Mouse (Mus musculus) thymus, postnatal 0 days (tissue): ENCODE data around the gene Cab39. TPM values are rescaled to one million over a fixed set of nuclear protein-coding genes. Genes with fewer than 3 reads are reported as not detected.

Experiments
- DNase-seq: peaks from one replicate; pipeline ENCODE4 v3.0.0-alpha.2; 2015; ENCODE audit warnings: low spot score
- microRNA-seq: library from miRNA; unstranded; fragments of <30 nt; microRNA quantifications from one replicate; pipeline ENCODE4, GENCODE M21; 2016; ENCODE audit warnings: borderline number of aligned reads
- polyA plus RNA-seq: library from polyadenylated mRNA; unstranded; fragments of >200 nt; fragmentation: Nextera tagmentation; extraction: Ambion mirVana; gene quantifications from 2 replicates; pipeline ENCODE4 v1.2.1, GENCODE M21; 2015

The Cab39 gene
- polyA plus RNA-seq, 1 experiment from 2014 or later, result 49.2 TPM

DNA sequence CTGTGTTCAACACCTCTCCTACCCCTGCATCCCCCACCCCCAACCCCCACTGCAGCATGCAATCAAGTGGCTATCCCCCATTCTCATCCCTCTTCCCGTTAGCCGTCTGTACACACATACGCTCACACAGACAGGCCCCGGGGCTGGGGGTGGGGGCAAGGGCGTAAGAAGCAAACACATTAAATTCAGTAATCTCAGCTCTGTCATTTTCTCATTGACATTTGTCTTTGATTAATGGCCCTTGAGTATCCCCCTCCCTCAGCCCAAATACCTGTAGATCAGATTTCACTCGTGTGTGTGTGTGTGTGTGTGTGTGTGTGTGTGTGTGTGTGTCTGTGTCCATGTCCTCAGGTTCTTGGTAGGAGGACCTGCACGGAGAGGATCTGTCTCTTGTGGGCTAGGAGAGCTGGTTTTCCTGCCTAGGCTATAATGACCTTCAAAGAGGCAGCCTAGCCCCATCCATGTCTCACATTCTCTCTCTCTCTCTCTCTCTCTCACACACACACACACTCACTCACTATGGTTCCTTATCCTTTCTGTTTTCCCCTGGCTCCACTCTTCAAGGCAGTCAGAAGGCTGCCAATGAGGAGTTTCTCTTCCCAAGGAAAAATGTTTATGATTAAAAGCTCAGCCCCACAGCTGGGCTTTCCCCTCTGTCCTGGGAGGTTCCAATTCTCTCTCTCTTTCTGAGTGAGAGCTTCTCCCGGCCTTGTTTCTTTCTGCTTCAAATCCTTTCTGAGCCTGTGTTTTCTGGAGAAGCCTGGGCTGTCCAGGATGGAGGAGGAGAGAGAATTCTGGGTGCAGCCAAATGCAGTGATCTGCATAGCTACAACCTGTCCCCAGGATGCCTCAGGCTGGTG, 104.9 kb downstream of the Cab39 start:
- DNase-seq, result no peak

DNA sequence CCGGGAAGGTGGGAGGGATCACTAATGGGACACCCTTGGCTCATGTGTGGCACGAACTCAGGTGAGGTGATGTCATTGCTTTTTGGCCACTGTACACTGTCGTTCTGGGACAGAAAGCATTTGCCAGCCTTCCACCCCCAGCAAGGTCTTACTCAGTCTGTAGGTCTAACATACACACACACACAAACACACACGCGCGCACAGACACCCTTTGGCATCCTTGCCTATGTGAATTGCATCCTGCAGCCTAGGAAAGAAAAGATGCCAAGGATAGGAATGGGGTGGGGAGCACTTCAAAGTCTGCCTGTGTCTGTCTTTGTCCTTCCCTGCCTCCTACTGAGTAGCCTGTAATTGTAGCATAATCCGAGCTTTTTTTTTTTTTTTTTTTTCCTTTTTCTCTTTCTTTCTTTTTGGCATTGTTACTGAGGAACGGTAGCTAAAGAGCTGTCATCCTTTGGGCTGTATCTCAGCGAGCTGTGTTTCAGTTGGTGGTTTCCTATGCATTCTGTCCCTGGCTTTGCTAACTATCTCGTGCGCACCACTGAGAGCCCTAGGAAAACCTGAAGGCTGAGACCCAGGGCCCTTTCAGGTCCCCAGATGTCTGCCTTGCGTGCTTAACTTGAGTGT, 105.6 kb downstream of the Cab39 start:
- DNase-seq, result no peak

DNA sequence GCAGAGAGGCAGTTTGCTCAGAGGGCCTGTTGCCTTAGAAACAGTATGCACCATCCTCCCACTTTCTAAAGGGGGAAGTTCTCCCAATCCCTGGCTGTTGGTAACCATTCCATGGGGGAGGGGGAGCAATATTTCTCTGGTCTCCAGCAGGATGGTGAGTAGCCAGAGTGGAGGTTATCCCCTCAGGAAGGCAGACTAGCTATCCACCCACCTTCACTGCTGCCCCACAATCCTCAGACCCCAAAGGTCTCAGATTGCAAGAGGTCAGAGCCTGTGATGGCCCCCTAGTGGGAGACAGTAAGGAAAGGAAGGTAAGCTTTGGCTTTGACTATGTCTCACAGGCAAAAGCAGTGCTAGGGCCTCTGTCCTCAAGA, 106.1 kb downstream of the Cab39 start:
- DNase-seq, result no peak

DNA sequence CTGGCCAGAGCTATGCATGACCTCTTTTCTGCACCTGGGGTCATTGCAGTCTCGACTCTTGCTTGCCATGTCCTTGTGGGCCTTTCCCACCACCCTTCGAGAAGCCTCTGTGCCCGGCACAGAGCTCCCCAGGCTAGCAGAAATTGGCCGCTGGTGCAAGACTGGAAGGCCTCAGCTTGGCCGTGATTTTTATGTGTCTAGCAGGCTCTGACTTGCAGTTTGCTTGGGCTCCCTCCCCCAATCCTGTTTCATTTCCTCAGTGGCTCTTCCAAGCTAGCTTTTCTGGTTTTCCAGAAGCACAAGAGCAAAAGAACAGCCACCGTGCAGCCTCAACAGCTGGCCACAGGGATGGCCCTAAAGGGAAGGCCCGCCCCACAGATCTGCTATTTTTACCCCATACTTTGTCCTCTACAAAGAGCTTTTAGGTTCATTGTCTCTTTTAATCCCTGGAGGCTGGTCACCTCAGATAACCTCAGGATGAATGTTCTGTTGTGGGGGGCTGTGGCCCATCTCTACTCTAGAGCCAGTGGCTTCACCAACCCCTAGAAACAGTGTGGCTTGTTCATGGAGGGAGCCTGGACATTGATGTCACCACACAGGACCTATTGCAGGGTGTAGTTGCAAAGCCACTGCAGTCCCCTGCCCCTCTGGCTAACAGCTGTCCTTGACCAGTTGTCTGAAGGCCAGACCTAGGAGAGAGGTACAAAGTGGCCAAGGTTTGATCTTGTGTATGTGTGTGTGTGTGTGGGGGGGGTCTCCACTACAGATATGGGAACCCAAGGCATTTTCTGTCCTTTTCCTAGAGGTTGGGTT, 107.5 kb downstream of the Cab39 start:
- no peak for DNase-seq

Small RNA genes lying within 50 kb of the gene (microRNA-seq; reads per million reads assigned to microRNA genes)
- gene Gm25472 (not detected), gene Mir8096 (1.7 reads per million)

Other genes with a start within 250 kb of the Cab39 start
- gene G530012D18Rik, start 217.8 kb upstream of the Cab39 start, polyA plus RNA-seq, result not detected in 2 replicates
- 105 and 138 TPM in 2 replicates for gene Sp110, start 194.6 kb upstream of the Cab39 start, polyA plus RNA-seq
- gene Sp140, start 193.1 kb upstream of the Cab39 start, polyA plus RNA-seq, result 21.3 and 23.5 TPM in 2 replicates
- gene Sp100, start 143.5 kb upstream of the Cab39 start, polyA plus RNA-seq, result 118 and 129 TPM in 2 replicates
- gene A630001G21Rik, start 14.8 kb upstream of the Cab39 start, polyA plus RNA-seq, result 18.0 and 20.3 TPM in 2 replicates
- gene Itm2c, start 100.8 kb downstream of the Cab39 start, polyA plus RNA-seq, result 178 and 184 TPM in 2 replicates
- gene 4933407L21Rik, start 135.0 kb downstream of the Cab39 start, polyA plus RNA-seq, result 2.6 and 3.1 TPM in 2 replicates
- gene Gpr55, start 167.6 kb downstream of the Cab39 start, polyA plus RNA-seq, result 0.39 and 0.58 TPM in 2 replicates
- not detected in 2 replicates for gene Spata3, start 223.4 kb downstream of the Cab39 start, polyA plus RNA-seq